Mouse (Mus musculus): Measurements from ENCODE around the gene Ppp3ca.

GRCm38 (mm10) chr3:136756137-136756536 is 86.2 kb downstream of the Ppp3ca start:
- TF ChIP-seq POLR2A (IDR thresholded peaks at IDR 0.05; ENCODE audit: extremely low read depth, insufficient read depth, low read length) (no peak), CTCF (IDR thresholded peaks at IDR 0.05; ENCODE audit: extremely low read depth, insufficient read depth, low read length) (no peak)
